Mouse (Mus musculus): ENCODE data around the gene Rhoj.

- TF ChIP-seq CTCF (IDR thresholded peaks at IDR 0.05; ENCODE audit: control insufficient read depth, insufficient read depth, insufficient read length) (no peak), USF1 (IDR thresholded peaks at IDR 0.05; ENCODE audit: low read depth) (no peak)
These were observed 27.6 kb upstream of the Rhoj start for GRCm38 (mm10) chr12:75280502-75280901.
